Mouse (Mus musculus): ENCODE results near the gene Atg16l2.

- TF ChIP-seq EP300 (optimal IDR thresholded peaks at IDR 0.05): no peak
- no peak for TF ChIP-seq CTCF (IDR thresholded peaks at IDR 0.05; ENCODE audit: low read depth)
Observed at GRCm38 (mm10) chr7:101282721-101283120, 19.3 kb downstream of the Atg16l2 start.
